Mouse (Mus musculus) small intestine, adult 2 months (tissue): ENCODE measurements around the gene Mid1. TPM values are rescaled to one million over a fixed set of nuclear protein-coding genes. Genes with fewer than 3 reads are reported as not detected.
A peak's percentile ranks its signal among the peaks of the same experiment; 100 is the strongest.
"Not testable (repeated sequence)": the region's sequence is repeated elsewhere in the genome, so short reads cannot be mapped to it uniquely, and the experiment has no call there.

Experiments
- H3K27ac ChIP-seq: fragments of 200-500 bp; 2 replicates; pipeline ENCODE4 v1.5.1; 2012; ENCODE audit warnings: low read depth, low read length, control low read depth, inconsistent platforms; ENCODE audit not compliant: insufficient read depth
- H3K27me3 ChIP-seq: fragments of 200-500 bp; 2 replicates; pipeline ENCODE4 v1.6.1; 2012; ENCODE audit warnings: mild to moderate bottlenecking, moderate library complexity, low read length, inconsistent platforms; ENCODE audit not compliant: control insufficient read depth, insufficient read depth
- H3K36me3 ChIP-seq: fragments of 200-500 bp; 2 replicates; pipeline ENCODE4 v1.6.1; 2012; ENCODE audit warnings: mild to moderate bottlenecking, low read length, control low read depth, inconsistent platforms; ENCODE audit not compliant: control insufficient read depth, insufficient read depth
- H3K4me1 ChIP-seq: fragments of 200-500 bp; 2 replicates; pipeline ENCODE4 v1.6.1; 2012; ENCODE audit warnings: low read length, inconsistent platforms, mixed read lengths; ENCODE audit not compliant: control insufficient read depth, insufficient read depth, insufficient read length
- H3K4me3 ChIP-seq: fragments of 200-500 bp; 2 replicates; pipeline ENCODE4 v1.5.1; 2012; ENCODE audit warnings: low read depth, mild to moderate bottlenecking, control low read depth, inconsistent platforms, low read length, moderate library complexity
- WGBS: fragments of 180-500 bp; shearing (Covaris S2); methylation state at CpG from one replicate; pipeline ENCODE4 v1.1.7; 2018; 5-methylcytosine and 5-hydroxymethylcytosine counted together
- polyA plus RNA-seq: library from polyadenylated mRNA; depleted of rRNA; stranded (reverse); fragments of >200 nt; gene quantifications from 2 replicates; pipeline ENCODE4 v1.2.3, GENCODE M21; 2012

The Mid1 gene
- polyA plus RNA-seq, 1 experiment, result 10.8 TPM

DNA sequence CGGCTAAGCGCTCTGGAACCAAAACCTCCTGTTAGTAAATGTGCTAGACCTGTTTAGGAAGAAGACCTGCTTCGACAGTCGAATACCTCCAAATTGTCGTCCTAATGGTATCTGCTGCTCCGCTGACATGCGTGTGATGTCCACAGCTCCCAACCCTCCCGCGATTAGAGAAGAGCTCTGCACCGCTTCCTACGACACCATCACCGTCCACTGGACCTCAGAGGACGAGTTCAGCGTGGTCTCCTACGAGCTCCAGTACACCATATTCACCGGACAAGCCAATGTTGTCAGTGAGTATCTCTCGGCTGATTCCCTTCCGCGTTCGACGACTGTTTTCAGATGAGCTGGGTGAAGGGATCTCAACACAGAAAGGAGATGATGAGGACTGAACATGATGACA is 299.9 kb downstream of the Mid1 start:
- H3K4me1 ChIP-seq, H3K27ac ChIP-seq, H3K27me3 ChIP-seq, H3K4me3 ChIP-seq: not testable (repeated sequence)
- H3K36me3 ChIP-seq, result peaks cover 27% of the 10 kb centered on the region
- WGBS, result 90% methylated on average over 21 of the region's 21 CpGs

DNA sequence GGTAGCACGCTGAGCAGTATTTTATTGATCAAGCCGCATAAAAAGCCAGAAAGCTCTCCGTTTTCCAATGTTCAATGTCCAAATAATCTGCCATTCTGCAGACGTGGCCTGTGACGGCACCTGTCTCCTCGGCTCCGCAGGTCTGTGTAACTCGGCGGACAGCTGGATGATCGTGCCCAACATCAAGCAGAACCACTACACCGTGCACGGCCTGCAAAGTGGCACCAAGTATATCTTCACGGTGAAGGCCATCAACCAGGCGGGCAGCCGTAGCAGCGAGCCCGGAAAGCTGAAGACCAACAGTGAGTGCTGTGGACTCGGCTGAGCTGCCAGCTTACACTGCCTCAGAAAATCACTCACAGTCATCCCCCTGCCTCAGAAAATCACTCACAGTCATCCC is 300.8 kb downstream of the Mid1 start:
- H3K27me3 ChIP-seq, H3K4me3 ChIP-seq, H3K4me1 ChIP-seq, H3K27ac ChIP-seq: not testable (repeated sequence)
- H3K36me3 ChIP-seq, result peaks cover 30% of the 10 kb centered on the region
- 84% methylated on average over 18 of the region's 18 CpGs for WGBS

DNA sequence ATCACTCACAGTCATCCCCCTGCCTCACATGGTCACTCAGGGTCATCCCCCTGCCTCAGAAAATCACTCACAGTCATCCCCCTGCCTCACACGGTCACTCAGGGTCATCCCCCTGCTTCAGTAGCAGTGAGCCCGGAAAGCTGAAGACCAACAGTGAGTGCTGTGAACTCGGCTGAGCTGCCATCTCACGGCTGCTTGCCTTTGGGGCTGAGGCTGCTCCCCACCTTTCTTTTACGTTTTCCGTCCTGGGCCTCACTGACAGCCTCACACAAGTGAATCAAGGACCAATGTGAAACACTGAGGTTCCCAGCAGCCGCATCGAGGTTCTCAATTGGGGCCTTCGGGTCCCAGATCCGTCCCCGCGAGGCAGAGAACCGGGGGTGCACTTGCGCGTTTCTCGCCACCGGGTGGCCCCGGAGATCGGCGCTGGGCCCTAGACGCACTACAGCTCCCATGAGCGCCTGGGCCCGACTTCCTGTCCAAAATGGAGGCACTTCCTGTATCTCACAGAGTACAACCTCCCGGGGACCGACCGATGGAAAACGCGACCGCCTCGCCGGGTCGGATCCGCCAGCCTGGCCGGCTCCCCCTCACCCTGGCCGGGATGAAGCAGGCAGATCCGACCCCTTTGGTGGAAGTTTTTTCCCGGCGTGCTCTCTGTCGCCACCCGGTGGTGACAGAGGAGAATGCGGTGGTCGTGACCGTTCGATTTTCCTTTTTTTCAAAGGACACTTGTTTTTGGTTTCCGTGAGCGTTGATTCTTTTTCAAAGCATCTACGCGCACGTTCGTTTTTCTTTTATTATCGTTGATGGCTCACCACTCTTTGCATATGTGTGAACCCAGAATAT is 301.7 kb downstream of the Mid1 start:
- not testable (repeated sequence) for H3K27me3 ChIP-seq, H3K27ac ChIP-seq, H3K4me1 ChIP-seq
- peak overlapping the region; percentile 48 for H3K4me3 ChIP-seq
- WGBS, result 67% methylated on average over 51 of the region's 51 CpGs
- H3K36me3 ChIP-seq, result peaks cover 30% of the 10 kb centered on the region

DNA sequence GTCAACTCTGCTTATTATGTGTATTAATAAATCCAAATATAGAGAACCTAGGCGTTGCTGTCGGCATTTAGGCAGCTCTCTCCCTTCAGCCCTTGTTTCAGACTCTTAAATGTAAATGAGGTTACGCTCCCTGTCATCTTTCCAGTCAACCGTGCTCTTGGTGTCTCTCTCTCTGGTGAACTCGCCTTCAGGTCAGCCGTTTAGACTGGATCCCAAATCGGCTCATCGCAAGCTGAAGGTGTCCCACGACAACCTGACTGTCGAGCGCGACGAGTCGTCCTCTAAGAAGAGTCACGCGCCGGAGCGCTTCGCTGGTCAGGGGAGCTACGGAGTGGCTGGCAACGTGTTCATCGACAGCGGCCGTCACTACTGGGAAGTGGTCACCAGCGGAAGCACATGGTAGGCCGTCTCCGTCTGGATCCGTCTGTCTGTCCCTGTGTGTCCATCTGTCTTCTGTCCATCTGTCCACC is 302.4 kb downstream of the Mid1 start:
- H3K4me1 ChIP-seq, H3K27ac ChIP-seq, H3K4me3 ChIP-seq, H3K27me3 ChIP-seq: not testable (repeated sequence)
- H3K36me3 ChIP-seq, result peaks cover 30% of the 10 kb centered on the region
- 88% methylated on average over 28 of the region's 28 CpGs for WGBS

DNA sequence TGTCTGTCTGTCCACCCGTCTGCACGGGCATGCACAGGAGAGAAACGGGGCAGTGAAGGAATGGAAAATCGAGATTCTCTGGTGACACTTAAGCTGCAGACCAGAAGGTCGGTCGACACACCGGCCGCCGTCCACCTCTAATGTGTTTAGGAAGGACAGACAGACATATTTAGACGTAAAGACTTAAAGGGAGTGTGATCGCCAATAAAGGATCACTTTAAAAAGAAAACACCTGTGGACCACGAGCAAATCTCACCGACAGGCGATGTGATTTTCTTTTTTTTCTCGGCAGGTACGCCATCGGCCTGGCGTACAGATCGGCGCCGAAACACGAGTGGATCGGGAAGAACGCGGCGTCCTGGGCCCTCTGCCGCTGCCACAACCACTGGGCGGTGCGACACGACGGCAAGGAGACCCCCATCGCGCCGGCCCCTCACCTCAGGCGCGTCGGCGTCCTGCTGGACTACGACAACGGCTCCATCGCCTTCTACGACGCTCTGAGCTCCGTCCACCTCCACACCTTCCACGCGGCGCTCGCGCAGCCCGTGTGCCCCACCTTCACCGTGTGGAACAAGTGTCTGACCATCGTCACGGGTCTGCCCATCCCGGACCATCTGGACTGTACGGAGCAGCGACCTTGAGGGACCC is 303.7 kb downstream of the Mid1 start:
- H3K4me3 ChIP-seq, result not testable (repeated sequence)

DNA sequence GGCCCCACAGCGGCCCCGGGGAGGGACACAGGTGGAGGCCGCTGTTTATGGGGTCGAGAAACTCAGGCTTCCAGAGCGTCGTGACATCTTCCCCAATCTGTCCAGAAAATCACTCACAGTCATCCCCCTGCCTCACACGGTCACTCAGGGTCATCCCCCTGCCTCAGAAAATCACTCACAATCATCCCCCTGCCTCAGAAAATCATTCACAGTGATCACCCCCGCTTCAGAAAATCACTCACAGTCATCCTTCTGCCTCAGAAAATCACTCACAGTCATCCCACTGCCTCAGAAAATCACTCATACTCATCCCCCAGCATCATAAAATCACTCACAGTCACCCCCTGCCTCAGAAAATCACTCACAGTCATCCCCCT is 304.2 kb downstream of the Mid1 start:
- H3K27ac ChIP-seq, H3K4me3 ChIP-seq, H3K27me3 ChIP-seq, H3K4me1 ChIP-seq: not testable (repeated sequence)
- peaks cover 29% of the 10 kb centered on the region for H3K36me3 ChIP-seq
- 83% methylated on average over 8 of the region's 8 CpGs for WGBS

More for the DNA sequence above, 303.7 kb downstream of the Mid1 start:
- H3K27me3 ChIP-seq, H3K27ac ChIP-seq, H3K4me1 ChIP-seq: not testable (repeated sequence)
- WGBS, result 93% methylated on average over 56 of the region's 56 CpGs
- H3K36me3 ChIP-seq, result peaks cover 30% of the 10 kb centered on the region

DNA sequence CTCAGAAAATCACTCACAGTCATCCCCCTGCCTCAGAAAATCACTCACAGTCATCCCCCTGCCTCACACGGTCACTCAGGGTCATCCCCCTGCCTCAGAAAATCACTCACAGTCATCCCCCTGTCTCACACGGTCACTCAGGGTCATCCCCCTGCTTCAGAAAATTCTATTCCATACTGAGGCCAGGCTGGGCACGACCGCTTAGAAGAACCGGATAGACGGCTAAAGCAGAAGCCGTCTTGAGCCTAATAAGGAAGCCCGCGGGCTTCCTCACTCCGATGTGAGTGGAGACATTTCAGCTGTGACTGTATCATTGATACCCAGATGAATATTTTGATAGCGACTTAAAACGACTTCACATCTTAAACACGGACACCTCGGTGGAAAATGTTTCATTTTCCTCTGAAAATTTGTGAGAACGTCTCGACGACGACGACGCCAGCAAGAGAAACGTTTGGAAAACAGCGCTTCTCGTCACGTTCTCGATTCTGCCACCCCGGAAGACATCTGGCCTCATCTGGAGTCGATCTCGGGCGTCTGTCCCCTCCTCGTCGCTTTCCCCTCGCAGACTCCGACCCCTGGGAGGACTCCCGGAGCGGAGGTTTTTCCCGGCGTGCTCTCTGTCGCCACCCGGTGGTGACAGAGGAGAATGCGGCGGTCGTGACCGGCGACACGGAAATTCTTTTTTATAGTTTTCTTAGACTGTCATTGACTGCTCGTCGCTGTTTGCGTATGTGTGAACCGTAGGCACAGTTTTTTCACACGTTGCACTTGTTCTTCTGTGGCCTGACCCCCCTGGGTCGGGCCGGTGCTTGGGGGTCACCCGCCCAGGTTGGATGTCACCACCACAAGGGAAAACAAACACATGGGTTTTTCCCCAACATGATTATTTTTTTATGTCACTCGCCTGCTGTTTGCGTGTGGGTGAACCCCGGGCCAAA is 305.0 kb downstream of the Mid1 start:
- 82% methylated on average over 56 of the region's 56 CpGs for WGBS
- Histone ChIP-seq H3K36me3 (peaks cover 23% of the 10 kb centered on the region), H3K4me3 (peak overlapping the region; percentile 37)
- not testable (repeated sequence) for H3K27ac ChIP-seq, H3K4me1 ChIP-seq, H3K27me3 ChIP-seq

DNA sequence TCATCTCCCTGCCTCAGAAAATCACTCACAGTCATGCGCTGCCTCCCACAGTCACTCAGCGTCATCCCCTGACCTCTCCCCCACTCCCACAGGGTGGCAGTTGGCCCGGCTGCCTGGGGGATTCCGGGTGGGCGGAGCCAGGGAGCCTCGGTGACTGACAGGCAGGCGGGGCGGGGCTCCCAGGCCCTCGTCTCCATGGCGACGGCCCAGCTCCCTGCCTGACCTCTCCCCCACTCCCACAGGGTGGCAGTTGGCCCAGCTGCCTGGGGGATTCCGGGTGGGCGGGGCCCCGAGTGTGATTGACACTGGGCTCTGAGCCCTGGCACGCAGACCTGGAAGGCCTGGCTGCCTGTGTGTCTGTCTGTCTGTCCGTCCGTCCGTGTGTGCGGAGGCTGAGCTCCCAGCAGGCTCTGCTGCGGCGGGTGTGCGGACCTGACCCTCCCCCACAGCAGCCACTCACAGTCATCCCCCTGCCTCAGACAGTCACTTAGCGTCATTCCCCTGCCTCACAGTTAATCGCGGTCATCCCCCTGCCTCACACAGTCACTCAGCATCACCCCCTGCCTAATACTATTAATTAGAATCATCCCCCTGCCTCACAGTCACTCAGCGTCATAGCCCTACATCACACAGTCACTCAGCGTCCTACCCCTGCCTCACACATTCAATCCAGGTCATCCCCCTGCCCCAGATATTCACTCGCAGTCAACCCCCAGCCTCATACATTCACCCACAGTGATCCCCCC is 306.3 kb downstream of the Mid1 start:
- H3K36me3 ChIP-seq, result peaks cover 15% of the 10 kb centered on the region
- not testable (repeated sequence) for H3K27me3 ChIP-seq, H3K27ac ChIP-seq, H3K4me1 ChIP-seq
- peak overlapping the region; percentile 28 for H3K4me3 ChIP-seq
- 14% methylated on average over 12 of the region's 28 CpGs for WGBS

DNA sequence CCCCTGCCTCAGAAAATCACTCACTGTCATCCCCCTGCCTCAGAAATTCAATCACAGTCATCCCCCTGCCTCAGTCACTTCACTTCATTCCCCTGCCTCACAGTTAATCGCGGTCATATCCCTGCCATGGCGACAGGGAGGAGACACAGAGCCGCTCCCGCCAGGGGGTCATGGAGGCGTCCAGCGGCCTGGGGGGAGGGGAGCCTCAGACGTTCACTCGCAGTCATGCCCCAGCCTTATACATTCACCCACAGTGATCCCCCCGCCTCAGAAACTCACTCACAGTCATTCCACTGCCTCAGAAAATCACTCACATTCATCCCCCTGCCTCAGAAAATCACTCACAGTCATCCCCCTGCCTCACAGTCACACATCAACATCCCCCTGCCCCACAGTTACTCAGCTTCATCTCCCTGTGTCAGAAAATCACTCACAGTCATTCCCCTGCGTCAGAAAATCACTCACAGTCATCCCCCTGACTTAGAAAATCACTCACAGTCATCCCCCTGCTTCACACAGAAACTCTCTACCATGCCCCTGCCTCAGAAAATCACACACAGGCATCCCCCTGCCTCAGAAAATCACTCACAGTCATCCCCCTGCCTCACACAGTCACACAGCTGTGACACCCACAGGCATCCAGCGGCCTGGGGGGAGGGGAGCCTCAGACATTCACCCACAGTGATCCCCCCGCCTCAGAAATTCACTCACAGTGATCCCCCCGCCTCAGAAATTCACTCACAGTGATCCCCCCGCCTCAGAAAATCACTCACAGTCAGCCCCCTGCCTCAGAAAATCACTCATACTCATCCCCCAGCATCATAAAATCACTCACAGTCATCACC is 307.3 kb downstream of the Mid1 start:
- not testable (repeated sequence) for H3K27ac ChIP-seq, H3K4me3 ChIP-seq, H3K27me3 ChIP-seq, H3K4me1 ChIP-seq
- WGBS, result 20% methylated on average over 9 of the region's 15 CpGs
- peaks cover 11% of the 10 kb centered on the region for H3K36me3 ChIP-seq

DNA sequence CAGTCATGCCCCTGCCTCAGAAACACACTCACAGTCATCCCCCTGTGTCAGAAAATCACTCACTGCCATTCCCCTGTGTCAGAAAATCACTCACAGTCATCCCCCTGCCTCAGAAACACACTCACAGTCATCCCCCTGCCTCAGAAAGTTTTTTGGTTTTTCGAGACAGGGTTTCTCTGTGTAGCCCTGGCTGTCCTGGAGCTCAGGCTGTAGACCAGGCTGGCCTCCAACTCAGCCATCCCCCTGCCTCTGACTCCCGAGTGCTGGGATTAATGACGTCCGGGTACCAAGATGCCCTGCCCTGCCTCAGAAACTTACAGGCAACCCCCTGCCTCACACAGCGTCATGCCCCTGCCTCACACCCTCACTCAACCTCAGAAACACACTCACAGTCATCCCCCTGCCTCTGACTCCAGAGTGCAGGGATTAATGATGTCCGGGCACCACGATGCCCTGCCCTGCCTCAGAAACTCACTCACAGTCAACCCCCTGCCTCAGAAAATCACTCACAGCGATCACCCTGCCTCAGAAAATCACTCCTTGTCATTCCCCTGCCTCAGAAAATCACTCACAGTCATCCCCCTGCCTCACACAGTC is 308.1 kb downstream of the Mid1 start:
- H3K27ac ChIP-seq, H3K36me3 ChIP-seq, H3K4me3 ChIP-seq, H3K27me3 ChIP-seq, H3K4me1 ChIP-seq: not testable (repeated sequence)
- WGBS, result 80% methylated on average over 1 of the region's 8 CpGs
